Mouse (Mus musculus) frontal cortex, adult 2 months (tissue): ENCODE data around the gene Pemt. TPM values are rescaled to one million over a fixed set of nuclear protein-coding genes. Genes with fewer than 3 reads are reported as not detected.

Source experiments
- DNase-seq, 2 experiments: peaks; one replicate each; pipeline ENCODE4 v3.0.0; 2022; ENCODE audit warnings: low spot score in 1 of 2; ENCODE audit errors: extremely low spot score in 1 of 2
- polyA plus RNA-seq: library from polyadenylated mRNA; depleted of rRNA; stranded (reverse); fragments of >200 nt; gene quantifications from 2 replicates; pipeline ENCODE4 v1.2.3, GENCODE M21; 2012

Gene Pemt
- polyA plus RNA-seq, 1 experiment, result 5.8 TPM

GRCm38 (mm10) chr11:60058441-60058840 lies 12.2 kb upstream of the Pemt start:
- DNase-seq, result no peak

GRCm38 (mm10) chr11:60057987-60058386 lies 11.7 kb upstream of the Pemt start:
- DNase-seq, result peak in 1 of 2 experiments; percentile 60

DNA sequence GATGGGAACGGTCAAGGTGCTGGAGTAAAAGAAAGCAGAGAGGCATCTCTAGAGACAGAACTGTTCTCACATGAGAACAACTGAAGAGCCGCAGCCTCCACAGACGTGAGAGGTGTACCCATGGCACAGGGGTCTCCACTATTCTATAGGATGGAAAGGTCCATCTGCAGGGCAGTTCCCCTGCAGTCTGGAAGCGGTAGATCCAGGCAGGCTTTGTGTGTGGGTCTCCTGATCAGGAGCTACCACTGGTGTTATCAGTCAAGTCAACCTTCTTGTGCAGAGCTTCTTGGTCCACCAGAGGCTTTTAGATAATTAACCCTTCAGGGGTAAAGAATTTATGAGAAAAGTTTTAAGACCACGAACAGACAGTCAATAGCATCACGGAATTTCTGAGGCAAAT lies 10.2 kb upstream of the Pemt start:
- no peak for DNase-seq

GRCm38 (mm10) chr11:60048841-60049240 lies 2.6 kb upstream of the Pemt start:
- DNase-seq, result no peak

DNA sequence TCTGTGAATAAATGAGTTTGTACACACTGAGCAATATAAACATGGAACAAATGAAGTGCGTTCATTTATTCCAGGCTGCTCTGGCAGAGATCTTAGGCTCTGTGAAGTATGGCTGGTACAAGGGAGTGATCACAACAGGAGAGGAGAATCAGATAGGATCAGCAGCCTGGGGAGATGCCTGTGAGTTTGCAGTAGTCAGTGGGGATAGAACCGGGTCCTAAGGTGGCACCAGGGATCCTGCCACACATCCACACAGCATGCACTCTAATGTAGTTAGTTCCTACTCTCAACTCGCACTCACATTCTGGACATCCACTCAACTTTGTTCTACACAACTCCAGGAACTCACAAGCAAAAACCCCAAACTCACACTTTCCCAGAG lies 622 bp downstream of the Pemt start:
- DNase-seq, result no peak

DNA sequence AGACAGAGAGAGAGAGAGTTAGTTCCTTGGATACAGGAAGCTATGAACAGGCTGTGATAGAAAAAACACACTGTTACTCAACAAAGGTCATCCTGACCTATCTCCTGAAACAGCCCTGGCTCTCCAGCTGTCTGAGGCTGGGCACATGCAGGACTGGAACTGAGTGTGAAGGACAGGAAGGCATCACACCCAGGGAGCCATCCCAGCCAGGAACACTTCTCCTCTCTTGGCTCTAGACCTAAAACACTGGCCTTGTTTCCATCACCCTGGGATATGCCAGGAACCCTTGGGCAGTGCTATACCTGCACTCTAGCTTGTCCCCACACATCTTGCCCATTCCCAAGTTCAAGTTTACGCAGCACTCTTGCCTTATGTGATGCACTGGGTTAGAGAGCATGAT lies 1.5 kb downstream of the Pemt start:
- no peak for DNase-seq

DNA sequence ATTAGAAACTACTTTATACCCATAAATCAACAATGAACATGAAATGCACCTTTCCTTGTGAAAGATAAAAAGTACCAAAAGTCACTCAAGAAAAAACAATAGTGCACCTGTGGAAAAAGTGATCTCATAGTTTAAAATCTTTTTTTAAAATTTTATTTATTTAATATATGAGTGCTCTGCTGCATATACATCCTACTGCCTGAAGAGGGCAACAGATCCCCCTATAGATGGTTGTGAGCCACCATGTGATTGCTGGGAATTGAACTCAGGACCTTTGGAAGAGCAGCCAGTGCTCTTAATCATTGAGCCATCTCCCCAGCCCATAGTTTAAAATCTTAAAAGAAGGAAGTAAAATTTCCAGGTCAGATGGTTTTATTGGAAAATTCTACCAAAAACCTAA lies 4.0 kb downstream of the Pemt start:
- no peak for DNase-seq

DNA sequence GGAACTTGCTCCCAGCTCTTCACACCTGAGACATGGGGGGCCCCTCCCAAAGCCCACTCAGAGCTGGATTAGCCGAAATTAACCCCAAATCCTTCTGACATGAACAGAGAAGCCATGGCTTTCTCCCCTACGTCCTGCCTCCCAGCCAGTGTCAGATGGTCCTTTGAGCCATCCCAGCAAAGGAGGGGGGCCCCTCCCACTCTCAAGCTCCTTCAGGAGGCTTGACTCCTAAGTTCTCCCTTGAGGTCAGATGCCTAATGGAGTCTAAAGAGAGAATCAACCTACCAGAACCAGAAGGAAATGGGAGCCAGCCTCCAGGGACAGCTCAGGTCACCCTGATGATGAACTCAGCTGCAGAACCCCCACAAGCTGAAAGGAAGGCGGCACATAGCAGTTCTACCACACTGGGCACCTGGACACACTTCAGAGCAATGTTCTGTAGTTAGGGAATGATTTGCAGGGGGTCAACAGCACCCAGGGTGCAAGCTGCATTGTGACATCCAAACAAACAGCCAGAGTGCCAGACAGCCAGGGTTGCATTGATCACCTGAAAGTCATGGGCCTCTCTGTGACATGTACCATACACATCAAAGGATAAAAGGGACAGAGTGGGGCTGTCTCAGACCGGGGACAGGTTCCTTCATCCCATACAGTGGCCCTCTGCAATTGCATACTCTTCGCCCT lies 9.6 kb downstream of the Pemt start:
- no peak for DNase-seq

- DNase-seq, result no peak
Measured at GRCm38 (mm10) chr11:60034911-60035400, 11.3 kb downstream of the Pemt start.

- DNase-seq, result no peak
Measured at GRCm38 (mm10) chr11:60034293-60034692, 12.0 kb downstream of the Pemt start.

DNA sequence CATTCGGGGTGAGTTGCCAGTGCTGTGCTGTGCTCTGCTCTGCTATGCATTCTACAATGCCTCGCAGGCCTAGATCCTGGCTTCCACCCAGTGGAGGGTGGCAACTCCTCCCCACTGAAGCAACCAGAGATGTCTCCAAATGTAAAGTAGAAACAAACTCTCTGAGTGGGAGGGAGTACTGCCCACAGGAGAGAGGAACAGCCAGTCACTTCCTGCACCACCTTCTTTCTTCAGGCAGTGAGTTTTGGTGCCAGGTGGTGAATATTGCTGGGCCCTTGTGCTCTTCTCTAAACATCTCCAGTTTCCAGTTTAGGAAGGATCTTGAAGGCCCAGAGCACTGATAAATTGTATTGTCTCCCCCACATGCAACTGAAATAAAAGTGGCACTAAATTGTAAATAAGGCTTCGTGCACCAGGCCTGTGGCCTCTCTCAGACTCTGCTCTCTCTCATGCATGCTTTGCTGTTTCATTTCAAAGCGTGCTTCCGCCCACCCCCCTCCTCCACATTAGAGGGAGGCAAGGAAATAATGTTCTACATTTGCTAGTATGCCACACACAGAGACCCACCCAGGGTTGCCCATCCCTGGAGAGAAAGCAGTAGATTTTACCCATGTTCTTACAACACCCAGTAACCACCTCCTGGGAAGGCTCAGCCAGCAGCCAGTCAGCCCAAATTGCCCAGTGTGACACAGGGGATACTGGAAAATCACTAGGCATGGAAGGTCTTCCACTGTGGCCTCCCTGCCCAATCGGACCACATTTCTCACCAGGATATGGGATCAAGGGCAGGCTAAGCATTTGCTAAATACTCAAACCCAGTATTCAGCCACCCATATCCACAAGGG lies 13.5 kb downstream of the Pemt start:
- peak; percentile 37 to 74 for DNase-seq

- no peak for DNase-seq
Measured at GRCm38 (mm10) chr11:60030747-60031331, 15.4 kb downstream of the Pemt start.

- no peak for DNase-seq
Measured at GRCm38 (mm10) chr11:60029976-60030375, 16.3 kb downstream of the Pemt start.

DNA sequence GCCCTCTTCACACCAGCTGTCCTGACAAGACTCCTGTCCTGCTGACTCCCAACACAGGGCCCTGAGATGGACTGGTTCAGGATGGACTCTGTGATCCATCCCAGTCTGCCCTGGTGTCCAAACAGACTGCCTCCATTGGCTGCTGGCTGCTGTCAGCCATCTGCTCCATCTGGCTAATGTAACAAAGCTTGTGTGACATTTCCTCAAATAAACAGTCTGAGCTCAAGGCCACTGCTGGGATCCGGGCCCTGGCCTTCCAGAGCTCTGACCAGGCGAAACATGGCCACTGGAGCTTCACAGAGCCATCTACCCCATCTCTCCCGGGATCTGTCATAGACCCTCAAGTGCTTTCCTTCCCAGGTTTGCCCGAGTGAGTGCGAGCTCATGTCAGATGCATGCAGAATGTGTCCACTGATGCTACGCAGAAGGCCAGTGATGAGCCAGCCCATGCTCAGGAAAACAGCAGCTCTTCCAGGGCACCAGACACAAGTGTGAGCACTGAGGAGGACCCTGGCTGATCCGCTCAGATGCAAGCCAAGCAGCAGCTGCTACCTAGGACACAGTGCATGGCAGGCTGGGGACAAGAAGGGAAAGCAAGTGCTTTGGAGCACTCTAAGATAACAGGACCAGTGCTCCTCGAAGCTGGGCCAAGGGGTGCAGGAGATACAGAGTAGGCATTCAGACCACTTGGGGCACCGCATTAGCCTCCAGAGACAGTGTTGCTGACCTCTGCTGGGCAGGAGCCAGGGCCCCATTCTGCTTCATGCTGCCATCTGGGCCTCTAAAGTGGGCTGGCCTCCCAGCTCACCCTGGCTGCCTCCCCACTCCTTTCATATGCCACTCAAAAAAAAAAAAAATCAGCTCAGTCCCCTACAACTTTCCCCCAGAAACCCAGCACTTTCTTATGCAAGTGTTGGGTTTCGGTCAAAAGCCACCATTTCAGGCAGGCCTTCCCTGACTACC lies 18.1 kb downstream of the Pemt start:
- no peak for DNase-seq

GRCm38 (mm10) chr11:60027272-60027671 lies 19.0 kb downstream of the Pemt start:
- peak; percentile 34 to 91 for DNase-seq

- no peak for DNase-seq
Measured at GRCm38 (mm10) chr11:60026166-60026565, 20.1 kb downstream of the Pemt start.

DNA sequence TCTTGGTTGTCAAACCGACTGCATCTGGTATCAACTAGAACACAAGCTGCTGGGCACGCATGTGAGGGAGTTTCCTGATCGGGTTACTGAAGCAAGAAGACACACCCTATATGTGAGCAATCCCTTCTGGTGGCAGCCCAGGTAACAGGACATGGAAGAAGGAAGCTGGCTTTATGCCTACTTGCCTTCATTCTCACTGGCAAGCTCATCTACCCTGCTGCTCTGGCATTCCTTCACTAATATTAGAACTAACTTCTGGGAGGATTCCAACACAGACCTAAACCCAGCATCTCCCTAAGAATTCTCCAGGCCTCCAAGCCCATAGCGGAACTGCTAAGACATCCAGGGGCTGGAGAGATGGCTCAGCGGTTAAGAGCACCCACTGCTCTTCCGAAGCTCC lies 25.1 kb downstream of the Pemt start:
- DNase-seq, result no peak

GRCm38 (mm10) chr11:60016726-60017125 lies 29.6 kb downstream of the Pemt start:
- DNase-seq, result no peak

DNA sequence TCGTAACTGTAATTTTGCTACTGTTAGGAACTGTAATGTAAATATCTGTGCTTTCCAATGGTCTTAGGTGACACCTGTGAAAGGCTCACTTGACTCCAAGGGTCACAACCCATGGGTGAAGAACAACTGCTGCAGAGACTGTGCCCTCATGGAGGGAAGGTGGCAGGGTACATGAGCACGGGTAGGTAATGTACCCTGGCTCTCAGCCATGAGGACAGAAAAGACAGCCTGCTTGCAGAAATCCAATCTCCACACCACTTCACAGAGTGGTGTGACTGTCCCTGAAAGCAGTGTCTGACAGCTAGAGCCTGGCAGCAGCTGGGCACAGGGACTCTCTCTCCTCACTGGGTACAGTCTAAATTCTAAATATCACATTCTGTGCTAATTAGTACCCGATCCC lies 34.8 kb downstream of the Pemt start:
- no peak for DNase-seq

GRCm38 (mm10) chr11:60009451-60009850 lies 36.8 kb downstream of the Pemt start:
- DNase-seq, result no peak
